Comparison of ENCODE assay signal across 23 mouse cellular contexts in the genomic region with DNA sequence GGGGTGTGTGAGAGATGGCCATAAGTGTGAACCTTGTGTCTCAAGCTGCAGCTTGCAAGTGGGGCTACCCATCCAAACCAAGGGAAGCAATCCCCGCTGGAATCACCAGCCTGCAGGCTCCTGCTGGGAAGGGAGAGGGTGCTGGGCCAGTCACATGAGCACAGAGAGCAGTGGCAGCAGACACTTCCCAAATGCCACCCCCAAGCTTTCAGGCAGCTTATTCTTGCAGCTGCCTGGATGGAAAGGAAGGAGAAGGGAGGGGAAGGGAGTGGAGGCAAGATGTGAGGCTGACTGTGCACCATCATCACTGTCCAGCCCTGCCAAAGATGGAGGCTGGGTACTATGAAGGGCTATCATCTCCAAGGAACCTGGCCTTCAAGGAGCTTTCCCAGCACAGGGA. TPM values are rescaled to one million over a fixed set of nuclear protein-coding genes. Genes with fewer than 3 reads are reported as not detected.
DNase-seq lines count a peak whose midpoint lies in the region; ATAC-seq lines count a peak whose summit lies in the region.
"Had no signal": no experiment of that assay in that cellular context is flagged by ENCODE, and none has a peak within 500 bp of the region (broad histone marks: within the 10 kb centered on the region; RNA-seq: fewer than 3 reads in every experiment).

No protein-coding gene starts in this region.

- H3K27ac ChIP-seq in embryonic facial prominence, embryonic 13.5 days: no peak overlapping the region
- no peak overlapping the region for H3K27ac ChIP-seq in embryonic facial prominence, embryonic 10.5 days (replicated peaks)
- H3K27ac ChIP-seq: embryonic facial prominence, embryonic 12.5 days; forebrain, embryonic 10.5 days; heart, adult 2 months; hindbrain, embryonic 12.5 days; intestine, embryonic 15.5 days; limb, embryonic 13.5 days had no signal

- H3K9me3 ChIP-seq in embryonic facial prominence, embryonic 13.5 days: no peaks in the 10 kb centered on the region
- no peaks in the 10 kb centered on the region for H3K9me3 ChIP-seq in embryonic facial prominence, embryonic 10.5 days
- H3K9me3 ChIP-seq: embryonic facial prominence, embryonic 12.5 days; forebrain, embryonic 10.5 days; hindbrain, embryonic 12.5 days; intestine, embryonic 15.5 days; limb, embryonic 13.5 days had no signal

- intact Hi-C loops in left cerebral cortex, postnatal 10 days (cut with DNase I): no loop called here
- intact Hi-C loops in left cerebral cortex, postnatal 14 days (cut with DNase I): no loop called here

- H3K27me3 ChIP-seq in embryonic facial prominence, embryonic 13.5 days: no peaks in the 10 kb centered on the region
- no peaks in the 10 kb centered on the region for H3K27me3 ChIP-seq in embryonic facial prominence, embryonic 10.5 days (replicated peaks; ENCODE audit: low read depth, poor library complexity, severe bottlenecking)
- H3K27me3 ChIP-seq: embryonic facial prominence, embryonic 12.5 days; hindbrain, embryonic 12.5 days; intestine, embryonic 15.5 days; limb, embryonic 13.5 days had no signal

- no peak overlapping the region for H3K4me2 ChIP-seq in embryonic facial prominence, embryonic 13.5 days
- H3K4me2 ChIP-seq: embryonic facial prominence, embryonic 12.5 days; hindbrain, embryonic 12.5 days; intestine, embryonic 15.5 days; limb, embryonic 13.5 days had no signal

- 81% methylated on average over 1 of the region's 1 CpGs for WGBS in embryonic facial prominence, embryonic 13.5 days
- WGBS in embryonic facial prominence, embryonic 10.5 days: 74% methylated on average over 1 of the region's 1 CpGs

- DNase-seq in embryonic facial prominence, embryonic 10.5 days (ENCODE audit: low spot score): no peak
- peak; percentile 62 to 74 for DNase-seq in left cerebral cortex, adult 18-20 months (ENCODE audit: low spot score in 2 of 2)
- DNase-seq in left cerebral cortex, postnatal 10 days (ENCODE audit: extremely low spot score in 1 of 2, low spot score in 2 of 2): no peak
- peak; percentile 67 to 80 for DNase-seq in frontal cortex, postnatal 36 days (ENCODE audit: low spot score in 2 of 2)
- DNase-seq in left cerebral cortex, postnatal 14 days (ENCODE audit: low spot score in 2 of 2): peak; percentile 63 to 74
- no peak for DNase-seq in heart, adult 11 months
- DNase-seq in MN1 (ENCODE audit: low spot score): no peak
- DNase-seq: adrenal gland, postnatal 14 days; cerebellum, postnatal 25 days; heart, adult 2 months; lung, postnatal 4 days; midbrain, embryonic 14.5 days; spleen, adult 18-20 months; thymus, postnatal 25 days had no signal

- peaks cover 26% of the 10 kb centered on the region for H3K4me1 ChIP-seq in embryonic facial prominence, embryonic 13.5 days
- H3K4me1 ChIP-seq in embryonic facial prominence, embryonic 10.5 days: peaks cover 12% of the 10 kb centered on the region

- no peak for ATAC-seq in embryonic facial prominence, embryonic 13.5 days (ENCODE audit: insufficient number of reproducible peaks, insufficient read depth, low FRiP score, low TSS enrichment, low read depth)
- ATAC-seq: intestine, embryonic 15.5 days had no signal

- peaks cover 40% of the 10 kb centered on the region for H3K36me3 ChIP-seq in embryonic facial prominence, embryonic 13.5 days
- H3K36me3 ChIP-seq in embryonic facial prominence, embryonic 10.5 days (replicated peaks): peaks cover 79% of the 10 kb centered on the region

- peak overlapping the region; percentile 49; the same call in 1 of the 2 replicates for H3K9ac ChIP-seq in embryonic facial prominence, embryonic 13.5 days
- H3K9ac ChIP-seq: embryonic facial prominence, embryonic 12.5 days; hindbrain, embryonic 12.5 days; intestine, embryonic 15.5 days had no signal

- no peak overlapping the region for H3K4me3 ChIP-seq in embryonic facial prominence, embryonic 13.5 days
- H3K4me3 ChIP-seq in embryonic facial prominence, embryonic 10.5 days: no peak overlapping the region
- H3K4me3 ChIP-seq: embryonic facial prominence, embryonic 12.5 days; forebrain, embryonic 10.5 days; heart, adult 2 months; hindbrain, embryonic 12.5 days; intestine, embryonic 15.5 days; limb, embryonic 13.5 days had no signal

RNA-seq across cellular contexts. Expression of a gene that starts 8.7 kb away (rescaled TPM):
- 26.0 and 30.3 TPM in 2 replicates for polyA plus RNA-seq in embryonic facial prominence, embryonic 13.5 days (2015; fragmentation: Nextera tagmentation; extraction: Ambion mirVana)
- 20.7 and 22.9 TPM in 2 replicates for polyA plus RNA-seq in embryonic facial prominence, embryonic 10.5 days (2016; fragmentation: Nextera tagmentation; extraction: Ambion mirVana)
- total RNA-seq in left cerebral cortex, adult 18-20 months (2021): 100 to 1,000 TPM; 139 to 147 TPM
- total RNA-seq in left cerebral cortex, postnatal 10 days (2021): 10 to 100 TPM; 78.7 to 79.3 TPM
- total RNA-seq in left cerebral cortex, postnatal 14 days (2021): 10 to 100 TPM; 87.9 to 98.8 TPM

RNA-seq across cellular contexts. Expression of a gene that starts 22.9 kb away (rescaled TPM):
- 0.67 and 0.83 TPM in 2 replicates for polyA plus RNA-seq in embryonic facial prominence, embryonic 13.5 days (2015; fragmentation: Nextera tagmentation; extraction: Ambion mirVana)
- polyA plus RNA-seq in embryonic facial prominence, embryonic 10.5 days (2016; fragmentation: Nextera tagmentation; extraction: Ambion mirVana): 0.41 and 0.44 TPM in 2 replicates
- 1 to 10 TPM; 2.0 to 2.7 TPM for total RNA-seq in left cerebral cortex, adult 18-20 months (2021)
- under 1 TPM; 0.36 to 0.45 TPM for total RNA-seq in left cerebral cortex, postnatal 10 days (2021)
- total RNA-seq in left cerebral cortex, postnatal 14 days (2021): under 1 TPM; 0.51 to 0.68 TPM

RNA-seq across cellular contexts. Expression of a gene that starts 23.2 kb away (rescaled TPM):
- 169 and 174 TPM in 2 replicates for polyA plus RNA-seq in embryonic facial prominence, embryonic 13.5 days (2015; fragmentation: Nextera tagmentation; extraction: Ambion mirVana)
- 187 and 191 TPM in 2 replicates for polyA plus RNA-seq in embryonic facial prominence, embryonic 10.5 days (2016; fragmentation: Nextera tagmentation; extraction: Ambion mirVana)
- total RNA-seq in left cerebral cortex, adult 18-20 months (2021): 10 to 100 TPM; 51.0 to 53.7 TPM
- total RNA-seq in left cerebral cortex, postnatal 10 days (2021): 10 to 100 TPM; 51.7 to 55.2 TPM
- total RNA-seq in left cerebral cortex, postnatal 14 days (2021): 10 to 100 TPM; 43.8 to 46.0 TPM

RNA-seq across cellular contexts. Expression of a gene that starts 36.5 kb away (rescaled TPM):
- 0.08 and 0.15 TPM in 2 replicates for polyA plus RNA-seq in embryonic facial prominence, embryonic 13.5 days (2015; fragmentation: Nextera tagmentation; extraction: Ambion mirVana)
- 0.17 and 0.19 TPM in 2 replicates for polyA plus RNA-seq in embryonic facial prominence, embryonic 10.5 days (2016; fragmentation: Nextera tagmentation; extraction: Ambion mirVana)
- total RNA-seq in left cerebral cortex, adult 18-20 months (2021): under 1 TPM; 0.72 to 0.94 TPM
- under 1 TPM; 0.49 to 0.94 TPM for total RNA-seq in left cerebral cortex, postnatal 10 days (2021)
- total RNA-seq in left cerebral cortex, postnatal 14 days (2021): 1 to 10 TPM in 1 of 2 experiments, under 1 TPM in 1; 0.68 to 1.1 TPM
- total RNA-seq: gastrocnemius, adult 18-20 months; heart, adult 2 months had no signal
- polyA plus RNA-seq: heart, embryonic 16.5 days; liver, embryonic 16.5 days had no signal

RNA-seq across cellular contexts. Expression of a gene that starts 46.0 kb away (rescaled TPM):
- 60.2 and 64.1 TPM in 2 replicates for polyA plus RNA-seq in embryonic facial prominence, embryonic 13.5 days (2015; fragmentation: Nextera tagmentation; extraction: Ambion mirVana)
- polyA plus RNA-seq in embryonic facial prominence, embryonic 10.5 days (2016; fragmentation: Nextera tagmentation; extraction: Ambion mirVana): 72.6 and 73.9 TPM in 2 replicates
- 10 to 100 TPM; 18.7 to 21.1 TPM for total RNA-seq in left cerebral cortex, adult 18-20 months (2021)
- 10 to 100 TPM; 18.4 to 24.1 TPM for total RNA-seq in left cerebral cortex, postnatal 10 days (2021)
- total RNA-seq in left cerebral cortex, postnatal 14 days (2021): 10 to 100 TPM; 17.7 to 18.1 TPM

Comparison
In these comparisons a context has a peak if more than half of its experiments do, and no peak if none do; other contexts are left out.
1. DNase-seq: peak in left cerebral cortex, adult 18-20 months (2 of 2), frontal cortex, postnatal 36 days (2 of 2) and left cerebral cortex, postnatal 14 days (2 of 2); none in embryonic facial prominence, embryonic 10.5 days (single experiment), left cerebral cortex, postnatal 10 days (0 of 2), heart, adult 11 months (single experiment) and MN1 (single experiment).